Mouse (Mus musculus) layer of hippocampus, adult 18-20 months (tissue): Measurements from ENCODE around the gene Pard3. TPM values are rescaled to one million over a fixed set of nuclear protein-coding genes. Genes with fewer than 3 reads are reported as not detected.
A peak's percentile ranks its signal among the peaks of the same experiment; 100 is the strongest.
"Not testable (repeated sequence)": the region's sequence is repeated elsewhere in the genome, so short reads cannot be mapped to it uniquely, and the experiment has no call there.

Experiments used
- DNase-seq, 2 experiments: peaks; one replicate each; pipeline ENCODE4 v3.0.0; 2022; ENCODE audit warnings: low spot score in 2 of 2
- total RNA-seq, 2 experiments: library from RNA; stranded (reverse); gene quantifications; 2 replicates each; pipeline ENCODE4 v1.2.3; 2021

Gene Pard3
- total RNA-seq, 2 experiments from 2014 or later = 23.7 to 24.4 TPM

- no peak for DNase-seq
These were observed 72.5 kb downstream of the Pard3 start for GRCm38 (mm10) chr8:127136201-127136600.

- DNase-seq = no peak
These were observed 73.1 kb downstream of the Pard3 start for GRCm38 (mm10) chr8:127136781-127137180.

GRCm38 (mm10) chr8:127139154-127139553, 75.5 kb downstream of the Pard3 start:
- peak; percentile 52 to 86 for DNase-seq

- DNase-seq = no peak
These were observed 77.3 kb downstream of the Pard3 start for GRCm38 (mm10) chr8:127140945-127141344.

GRCm38 (mm10) chr8:127143641-127144040, 79.9 kb downstream of the Pard3 start:
- DNase-seq = no peak

GRCm38 (mm10) chr8:127144562-127144961, 80.9 kb downstream of the Pard3 start:
- no peak for DNase-seq

- no peak for DNase-seq
These were observed 81.4 kb downstream of the Pard3 start for GRCm38 (mm10) chr8:127145135-127145534.

GRCm38 (mm10) chr8:127146055-127146454, 82.4 kb downstream of the Pard3 start:
- DNase-seq = no peak

- no peak for DNase-seq
These were observed 85.1 kb downstream of the Pard3 start for GRCm38 (mm10) chr8:127148821-127149220.

GRCm38 (mm10) chr8:127150645-127151044, 87.0 kb downstream of the Pard3 start:
- no peak for DNase-seq

- DNase-seq = no peak
These were observed 88.0 kb downstream of the Pard3 start for GRCm38 (mm10) chr8:127151706-127152105.

GRCm38 (mm10) chr8:127157087-127157486, 93.4 kb downstream of the Pard3 start:
- DNase-seq = no peak

GRCm38 (mm10) chr8:127159421-127159966, 95.8 kb downstream of the Pard3 start:
- no peak for DNase-seq

GRCm38 (mm10) chr8:127161854-127162253, 98.2 kb downstream of the Pard3 start:
- no peak for DNase-seq

GRCm38 (mm10) chr8:127162821-127163220, 99.1 kb downstream of the Pard3 start:
- no peak for DNase-seq

GRCm38 (mm10) chr8:127164326-127165280, 100.9 kb downstream of the Pard3 start:
- peak in 1 of 2 experiments; percentile 68 for DNase-seq

- no peak for DNase-seq
These were observed 104.8 kb downstream of the Pard3 start for GRCm38 (mm10) chr8:127168496-127168895.

GRCm38 (mm10) chr8:127169361-127169760, 105.7 kb downstream of the Pard3 start:
- DNase-seq = no peak

GRCm38 (mm10) chr8:127170372-127170771, 106.7 kb downstream of the Pard3 start:
- DNase-seq = not testable (repeated sequence)

GRCm38 (mm10) chr8:127170930-127171329, 107.2 kb downstream of the Pard3 start:
- DNase-seq = no peak

- no peak for DNase-seq
These were observed 109.8 kb downstream of the Pard3 start for GRCm38 (mm10) chr8:127173483-127173882.

- DNase-seq = peak; percentile 13 to 70
These were observed 110.7 kb downstream of the Pard3 start for GRCm38 (mm10) chr8:127174411-127174810.
